Mouse (Mus musculus) c-Kit-positive CD71-positive TER-119-positive erythroid progenitor cells, embryonic 14.5 days (primary cell): Measurements from ENCODE around the gene AC124108.1.
"Not testable (repeated sequence)": the region's sequence is repeated elsewhere in the genome, so short reads cannot be mapped to it uniquely, and the experiment has no call there.

Source experiments
- DNase-seq: peaks from one replicate; pipeline ENCODE4 v3.0.0-alpha.2; 2013; ENCODE audit warnings: low spot score

Gene AC124108.1

DNA sequence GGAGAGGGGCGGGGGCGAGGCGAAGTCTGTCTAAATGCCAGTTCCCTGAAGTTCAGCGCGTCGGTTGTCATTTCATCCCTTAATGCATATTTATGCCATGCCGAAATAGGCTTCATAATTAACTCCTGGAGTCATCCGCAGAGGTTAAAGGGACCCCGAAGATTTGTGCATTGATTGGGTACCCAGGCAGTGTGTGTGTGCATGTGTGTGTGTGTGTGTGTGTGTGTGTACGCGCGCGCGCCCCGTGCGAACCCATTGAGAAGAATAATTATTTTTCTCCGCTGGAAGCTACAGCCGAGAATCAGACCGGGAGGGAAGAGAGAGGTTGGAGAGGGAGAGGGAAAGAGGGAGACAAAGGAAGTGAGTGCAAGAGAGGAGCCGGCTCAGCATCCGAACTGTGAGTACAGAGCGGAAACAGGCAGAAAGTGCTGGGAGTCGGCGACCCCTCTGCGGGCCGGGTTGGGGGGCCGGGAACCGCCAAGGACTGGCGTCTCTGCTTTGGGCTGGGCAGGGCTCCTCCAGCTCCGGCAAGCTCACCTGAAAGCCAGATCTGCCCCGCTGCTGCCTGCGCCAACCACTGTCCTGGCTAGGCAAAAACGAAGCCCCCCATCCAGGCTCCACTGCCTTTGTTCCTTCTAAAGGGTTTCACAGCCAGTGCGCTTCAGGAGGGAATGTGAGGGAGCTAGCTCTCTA lies at the start of gene AC124108.1, which contains the start of gene Lemd1:
Gene AC124108.1, plus strand, starts transcription at position 365 of the 693 bp plus-strand sequence.
Gene Lemd1, plus strand, starts transcription at position 339 of the 693 bp plus-strand sequence.
- no peak for DNase-seq

GRCm38 (mm10) chr1:132141753-132142152 lies 49.5 kb upstream of the AC124108.1 start:
- no peak for DNase-seq

DNA sequence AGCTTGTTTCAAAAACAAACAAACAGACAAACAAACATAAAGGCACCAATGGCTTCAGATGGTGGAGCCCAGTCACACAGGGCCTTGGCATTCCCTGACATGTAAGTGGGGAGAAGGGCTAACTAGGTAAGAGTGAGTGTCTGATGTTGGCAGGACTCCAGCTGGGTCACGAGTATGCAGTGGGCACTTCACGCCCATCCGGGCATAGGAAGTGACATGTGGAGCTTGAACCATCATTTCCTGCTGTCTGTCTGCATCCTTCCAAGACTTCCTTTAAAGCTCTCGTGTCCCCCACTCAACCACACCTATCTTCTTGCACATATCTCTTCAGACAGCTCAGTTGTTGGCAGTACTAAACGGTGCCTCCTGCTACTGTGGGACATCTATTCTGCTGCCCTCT lies 48.2 kb upstream of the AC124108.1 start:
- no peak for DNase-seq

- DNase-seq: no peak
Measured at GRCm38 (mm10) chr1:132143730-132144129, 47.5 kb upstream of the AC124108.1 start.

DNA sequence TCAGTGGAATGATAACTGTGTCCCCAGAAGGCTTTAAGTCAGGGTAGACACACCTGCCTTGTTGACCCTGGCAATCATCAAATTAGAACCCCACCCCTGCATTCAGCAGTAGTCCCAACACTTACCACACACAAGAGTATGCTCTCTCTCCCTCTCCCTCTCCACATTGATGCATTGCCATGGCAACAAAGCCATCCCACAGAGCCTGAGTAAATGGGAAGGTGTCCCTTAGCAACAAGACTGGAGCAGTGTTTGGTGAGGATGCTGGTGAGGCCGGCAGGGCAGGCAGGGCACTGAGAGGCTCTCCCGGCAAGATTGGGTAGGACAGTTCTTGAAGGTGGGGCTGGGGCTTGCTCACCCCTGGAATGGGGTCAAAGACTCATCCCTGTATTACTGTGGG lies 47.0 kb upstream of the AC124108.1 start:
- DNase-seq: no peak

DNA sequence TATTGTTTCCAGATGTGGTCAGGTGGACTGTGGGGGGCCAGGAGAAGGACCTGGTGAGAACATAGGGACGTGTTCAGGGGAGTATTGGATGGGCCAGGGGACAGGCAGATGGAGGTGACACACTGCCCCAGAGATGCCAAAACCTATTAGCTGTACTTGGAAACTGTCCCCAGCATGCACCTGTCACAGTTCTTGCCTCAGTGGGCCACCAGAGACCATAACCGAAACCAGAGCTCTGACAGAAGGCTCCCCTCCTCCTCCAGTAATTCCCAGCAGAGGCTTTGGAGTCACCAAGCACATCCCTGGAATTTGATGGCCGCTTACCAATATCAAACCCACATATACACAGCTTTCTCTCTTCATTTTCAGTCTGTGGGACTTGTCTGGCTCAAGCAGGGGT lies 46.4 kb upstream of the AC124108.1 start:
- DNase-seq: no peak

- DNase-seq: no peak
Measured at GRCm38 (mm10) chr1:132145973-132146685, 45.1 kb upstream of the AC124108.1 start.

GRCm38 (mm10) chr1:132149410-132149809 lies 41.8 kb upstream of the AC124108.1 start:
- DNase-seq: no peak

- DNase-seq: no peak
Measured at GRCm38 (mm10) chr1:132150171-132150570, 41.1 kb upstream of the AC124108.1 start.

GRCm38 (mm10) chr1:132150817-132151601 lies 40.2 kb upstream of the AC124108.1 start:
- no peak for DNase-seq

DNA sequence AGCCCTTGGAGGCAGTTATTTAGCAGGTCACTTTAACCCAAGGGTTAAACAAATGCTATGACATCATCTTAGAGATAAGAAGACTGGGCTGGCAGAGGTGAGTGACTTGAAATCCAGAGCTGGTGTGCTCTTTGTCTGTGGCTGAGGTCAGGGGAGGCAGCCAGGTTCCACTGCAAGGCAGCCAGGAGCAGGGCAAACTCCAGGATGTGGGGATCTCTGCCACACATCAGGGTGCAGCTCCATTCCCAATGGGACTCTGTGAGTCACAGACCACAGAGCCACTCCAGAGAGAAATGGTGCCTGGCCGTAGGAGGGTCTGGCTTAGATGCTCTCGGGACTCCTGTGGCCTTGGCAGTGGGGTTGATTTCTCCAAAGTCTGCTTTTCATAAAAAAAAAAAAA lies 39.3 kb upstream of the AC124108.1 start:
- DNase-seq: no peak

GRCm38 (mm10) chr1:132153086-132153690 lies 38.1 kb upstream of the AC124108.1 start:
- no peak for DNase-seq

DNA sequence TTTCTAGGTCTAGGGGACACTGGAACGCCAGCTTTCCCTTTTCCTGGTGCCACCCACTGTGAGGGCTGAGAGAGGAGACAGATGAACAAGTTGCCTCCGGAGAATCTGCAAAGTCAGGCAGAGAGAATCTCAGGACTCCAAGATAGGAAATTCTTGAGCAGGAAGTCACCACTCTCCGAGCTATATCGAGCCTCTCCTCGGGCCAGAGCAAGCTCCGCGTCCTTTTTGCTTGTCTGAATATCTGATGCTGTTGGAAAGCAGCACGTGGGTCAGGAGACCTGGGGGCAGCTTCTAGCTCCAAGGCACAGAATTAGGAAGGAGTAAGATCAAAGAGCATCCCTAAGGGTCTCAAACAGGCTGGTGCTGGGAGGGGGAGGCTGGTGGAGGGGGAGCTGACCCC lies 37.6 kb upstream of the AC124108.1 start:
- DNase-seq: no peak

GRCm38 (mm10) chr1:132155737-132156136 lies 35.5 kb upstream of the AC124108.1 start:
- DNase-seq: peak; percentile 81

DNA sequence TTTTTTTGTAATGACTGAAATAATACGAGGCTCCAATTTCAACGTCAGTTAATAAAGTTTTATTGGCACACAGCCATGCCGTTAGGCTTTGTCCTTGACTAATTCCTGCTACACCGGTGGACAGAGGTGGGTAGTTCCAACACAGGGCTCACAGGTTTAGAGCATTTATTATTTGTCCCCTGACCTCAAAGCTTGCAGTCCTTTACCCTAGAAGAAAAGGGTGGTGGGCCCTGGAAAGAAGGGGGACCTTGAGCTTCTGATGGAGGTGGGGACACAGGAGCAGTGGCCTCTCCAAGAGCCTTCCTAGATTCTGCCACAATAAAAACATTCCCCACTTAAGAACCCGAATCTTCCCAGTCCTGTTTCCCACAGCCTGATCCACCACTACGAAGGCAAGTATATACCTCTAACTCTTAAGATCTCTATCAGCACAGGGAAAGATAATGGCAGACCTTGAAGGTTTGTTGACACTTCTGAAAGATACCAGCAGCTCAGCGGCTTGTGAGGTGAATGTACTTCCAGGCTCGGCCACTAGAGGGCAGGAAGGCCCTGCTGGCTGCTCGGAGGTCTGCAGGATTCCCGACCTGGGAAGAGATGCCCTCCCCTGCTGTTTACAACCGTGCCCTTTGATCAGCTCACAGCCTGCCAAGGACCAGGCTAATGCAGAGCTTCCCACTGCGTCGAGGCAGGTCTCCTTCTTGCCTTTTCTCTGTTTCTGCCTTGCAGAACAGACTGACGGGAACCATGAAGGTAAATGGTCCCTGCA lies 34.1 kb upstream of the AC124108.1 start:
- peak; percentile 53 for DNase-seq

GRCm38 (mm10) chr1:132157808-132158207 lies 33.4 kb upstream of the AC124108.1 start:
- no peak for DNase-seq

DNA sequence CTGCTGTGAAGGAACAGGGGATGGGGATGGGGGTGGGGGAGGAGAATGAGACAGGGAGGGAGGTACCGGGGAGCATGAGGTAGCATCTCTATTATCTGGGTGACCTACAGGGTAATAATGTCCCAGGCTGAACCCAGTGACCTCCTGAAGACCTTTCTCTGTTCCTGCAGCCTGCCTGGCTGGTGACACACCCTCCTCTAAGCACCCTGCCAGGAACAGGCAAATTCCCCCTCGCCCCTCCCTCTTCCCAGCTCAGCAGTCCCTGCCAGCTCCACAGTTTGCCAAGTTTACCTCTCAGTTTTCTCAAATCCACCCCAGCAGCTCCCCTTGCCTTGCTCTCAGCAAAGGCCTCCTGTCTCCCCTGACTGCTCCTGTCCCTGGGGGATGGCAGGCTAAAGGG lies 32.5 kb upstream of the AC124108.1 start:
- no peak for DNase-seq

- no peak for DNase-seq
Measured at GRCm38 (mm10) chr1:132159681-132160080, 31.6 kb upstream of the AC124108.1 start.

GRCm38 (mm10) chr1:132161211-132161880 lies 29.9 kb upstream of the AC124108.1 start:
- DNase-seq: no peak

DNA sequence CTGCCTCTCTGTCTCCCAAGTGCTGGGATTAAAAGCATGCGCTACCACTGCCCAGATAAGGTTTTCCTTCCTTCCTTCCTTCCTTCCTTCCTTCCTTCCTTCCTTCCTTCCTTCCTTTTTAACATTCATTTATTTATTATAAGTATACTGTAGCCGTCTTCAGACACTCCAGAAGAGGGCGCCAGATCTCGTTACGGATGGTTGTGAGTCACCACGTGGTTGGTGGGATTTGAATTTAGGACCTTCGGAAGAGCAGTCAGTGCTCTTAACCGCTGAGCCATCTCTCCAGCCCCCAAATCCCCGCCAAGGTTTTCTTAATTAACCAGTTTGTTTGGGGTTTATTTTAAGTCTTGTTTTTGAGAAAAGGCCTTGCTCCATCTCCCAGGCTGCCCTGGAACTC lies 28.6 kb upstream of the AC124108.1 start:
- not testable (repeated sequence) for DNase-seq
